Comparison of ENCODE assay signal across 7 mouse cellular contexts in genomic region chr13:46727038-46727836, GRCm38 (mm10). TPM values are rescaled to one million over a fixed set of nuclear protein-coding genes. Genes with fewer than 3 reads are reported as not detected.
DNase-seq lines count a peak whose midpoint lies in the region; ATAC-seq lines count a peak whose summit lies in the region.

No protein-coding gene starts in this region.

- H3K27ac ChIP-seq in limb, embryonic 12.5 days: peak overlapping the region; percentile 97
- H3K27ac ChIP-seq in midbrain, embryonic 12.5 days (replicated peaks): peak overlapping the region; percentile 94

- no peaks in the 10 kb centered on the region for H3K9me3 ChIP-seq in limb, embryonic 12.5 days
- H3K9me3 ChIP-seq in midbrain, embryonic 12.5 days: no peaks in the 10 kb centered on the region

- peak overlapping the region; percentile 99 for H3K4me3 ChIP-seq in limb, embryonic 12.5 days (replicated peaks)
- H3K4me3 ChIP-seq in midbrain, embryonic 12.5 days: peak overlapping the region; percentile 99

- peak; percentile 81 for ATAC-seq in limb, embryonic 12.5 days (ENCODE audit: insufficient number of reproducible peaks, insufficient read depth, low FRiP score, low TSS enrichment, low read depth)
- peak; percentile 89 for ATAC-seq in midbrain, embryonic 12.5 days (ENCODE audit: low FRiP score, low read depth)

- H3K36me3 ChIP-seq in limb, embryonic 12.5 days: no peaks in the 10 kb centered on the region
- no peaks in the 10 kb centered on the region for H3K36me3 ChIP-seq in midbrain, embryonic 12.5 days

- H3K4me2 ChIP-seq in limb, embryonic 12.5 days: peak overlapping the region; percentile 73
- peak overlapping the region; percentile 72 for H3K4me2 ChIP-seq in midbrain, embryonic 12.5 days (replicated peaks)

- DNase-seq in ZHBTc4 (ENCODE audit: low read depth, low spot score): peak; percentile 81
- peak; percentile 80 for DNase-seq in embryo, embryonic 11 days
- DNase-seq in gastrocnemius, postnatal 14 days: peak; percentile 68
- peak; percentile 77 for DNase-seq in induced T-regulatory cell, adult 2 months (ENCODE audit: low read depth)
- DNase-seq in spleen, adult 12 weeks (ENCODE audit: low spot score): peak; percentile 71

- H3K27me3 ChIP-seq in limb, embryonic 12.5 days: no peaks in the 10 kb centered on the region
- H3K27me3 ChIP-seq in midbrain, embryonic 12.5 days: no peaks in the 10 kb centered on the region

- under 1% methylated on average over 84 of the region's 85 CpGs for WGBS in limb, embryonic 12.5 days
- WGBS in midbrain, embryonic 12.5 days: under 1% methylated on average over 75 of the region's 85 CpGs

- peak overlapping the region; percentile 96 for H3K9ac ChIP-seq in limb, embryonic 12.5 days (replicated peaks)
- peak overlapping the region; percentile 95 for H3K9ac ChIP-seq in midbrain, embryonic 12.5 days (replicated peaks)

- intact Hi-C loops in gastrocnemius, postnatal 14 days (cut with DNase I; ENCODE audit: low total_unique reads): no loop called here

- peaks cover 12% of the 10 kb centered on the region for H3K4me1 ChIP-seq in limb, embryonic 12.5 days (replicated peaks)
- peaks cover 10% of the 10 kb centered on the region for H3K4me1 ChIP-seq in midbrain, embryonic 12.5 days

RNA-seq across cellular contexts. Expression of gene Nup153, which starts 0.5 kb away (rescaled TPM):
- total RNA-seq in gastrocnemius, postnatal 14 days (2021): 10 to 100 TPM; 24.6 to 28.2 TPM
- 40.6 and 41.0 TPM in 2 replicates for polyA plus RNA-seq in limb, embryonic 12.5 days (2016; fragmentation: Nextera tagmentation; extraction: Ambion mirVana)
- 40.7 and 47.5 TPM in 2 replicates for polyA plus RNA-seq in midbrain, embryonic 12.5 days (2016; fragmentation: Nextera tagmentation; extraction: Ambion mirVana)

RNA-seq across cellular contexts. Expression of gene Fam8a1, which starts 57.9 kb away (rescaled TPM):
- total RNA-seq in gastrocnemius, postnatal 14 days (2021): 10 to 100 TPM; 20.4 to 21.9 TPM
- polyA plus RNA-seq in limb, embryonic 12.5 days (2016; fragmentation: Nextera tagmentation; extraction: Ambion mirVana): 15.4 and 16.5 TPM in 2 replicates
- 19.9 and 25.1 TPM in 2 replicates for polyA plus RNA-seq in midbrain, embryonic 12.5 days (2016; fragmentation: Nextera tagmentation; extraction: Ambion mirVana)

Comparison
In these comparisons a context has a peak if more than half of its experiments do, and no peak if none do; other contexts are left out.
1. Peak in every context shown above with its lines: DNase-seq, ATAC-seq, H3K4me3 ChIP-seq and H3K27ac ChIP-seq.